Mouse (Mus musculus) embryo, embryonic 10.5 days (tissue): ENCODE data around the gene Wap.

Source experiments
- DNase-seq: peaks from one replicate; pipeline ENCODE4 v3.0.0-alpha.2; 2015; ENCODE audit warnings: low spot score

The Wap gene

GRCm38 (mm10) chr11:6627731-6628130, 10.7 kb downstream of the Wap start:
- no peak for DNase-seq

GRCm38 (mm10) chr11:6626388-6626772, 12.1 kb downstream of the Wap start:
- DNase-seq, result no peak

GRCm38 (mm10) chr11:6625478-6626387, 12.7 kb downstream of the Wap start, which contains the start of gene Tbrg4:
Tbrg4 (minus strand) TSS chr11:6626067.
- DNase-seq, result peak; percentile 96

GRCm38 (mm10) chr11:6624619-6625382, 13.6 kb downstream of the Wap start:
- DNase-seq, result no peak

- DNase-seq, result no peak
These were observed 14.7 kb downstream of the Wap start for GRCm38 (mm10) chr11:6623704-6624103.

GRCm38 (mm10) chr11:6615250-6616205, 22.9 kb downstream of the Wap start:
- no peak for DNase-seq

DNA sequence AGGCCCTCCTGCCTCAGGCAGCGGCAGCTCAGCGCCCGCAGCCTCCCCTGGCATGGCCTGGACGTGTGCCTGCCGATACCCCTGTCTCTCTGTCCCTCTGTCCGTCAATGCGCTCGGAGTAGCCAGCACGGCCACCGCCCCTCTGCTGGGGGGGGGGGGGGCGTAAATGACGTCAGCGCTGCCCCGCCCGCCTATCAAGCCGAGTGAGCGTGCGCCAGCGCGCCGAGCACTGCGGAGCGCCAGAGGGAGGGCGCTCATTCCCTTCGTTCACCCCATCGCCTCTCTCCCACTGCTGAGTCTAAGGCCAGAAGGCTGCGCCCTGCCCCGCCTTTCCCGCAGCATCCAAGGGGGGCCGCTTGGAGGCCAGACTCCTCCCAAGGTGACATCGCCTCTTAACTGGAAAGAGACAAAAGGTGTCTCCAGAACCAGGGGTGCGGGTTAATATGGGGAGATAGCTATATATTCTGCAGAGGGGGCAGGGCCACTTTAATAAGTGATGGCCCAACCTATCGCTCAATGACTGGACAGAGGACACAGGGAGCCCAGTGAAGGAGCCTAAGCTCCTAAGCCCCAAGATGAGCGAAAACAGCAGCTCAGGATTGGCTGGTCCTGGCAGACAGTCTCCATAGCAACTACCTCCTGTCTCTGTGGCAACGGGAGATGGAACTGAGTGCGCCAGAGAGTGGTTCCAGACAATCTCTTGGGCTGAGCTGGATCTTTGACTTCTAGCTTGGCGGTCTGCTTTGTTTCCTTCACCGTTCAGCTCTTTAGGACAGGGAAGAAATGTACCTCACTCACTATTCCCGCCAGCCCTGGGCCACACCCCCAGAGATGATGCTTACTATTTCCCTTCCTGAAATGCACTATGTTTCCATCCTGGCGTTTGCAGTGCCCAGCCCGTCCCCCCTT, 32.7 kb downstream of the Wap start, which contains the start of gene Nacad:
Gene Nacad, minus strand, starts transcription at position 563 of the 909 bp plus-strand sequence.
- peak; percentile 82 for DNase-seq

GRCm38 (mm10) chr11:6605021-6605481, 33.4 kb downstream of the Wap start:
- peak; percentile 26 for DNase-seq

DNA sequence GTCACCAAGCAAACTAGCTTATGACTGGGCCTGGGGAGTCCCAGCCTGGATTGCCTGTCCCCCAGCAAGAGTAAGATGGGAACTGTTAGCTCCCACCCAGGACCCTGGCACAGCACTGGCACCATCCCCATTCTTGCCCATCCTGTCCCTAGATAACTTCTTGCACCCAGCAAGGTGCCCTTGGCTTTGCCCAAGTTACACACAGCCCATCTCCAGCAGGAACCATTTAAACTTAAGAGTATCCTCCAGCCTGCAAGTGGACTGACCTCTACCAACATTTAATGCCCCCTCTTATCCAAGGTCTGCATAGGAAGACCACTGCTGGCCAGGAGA, 33.9 kb downstream of the Wap start:
- no peak for DNase-seq

DNA sequence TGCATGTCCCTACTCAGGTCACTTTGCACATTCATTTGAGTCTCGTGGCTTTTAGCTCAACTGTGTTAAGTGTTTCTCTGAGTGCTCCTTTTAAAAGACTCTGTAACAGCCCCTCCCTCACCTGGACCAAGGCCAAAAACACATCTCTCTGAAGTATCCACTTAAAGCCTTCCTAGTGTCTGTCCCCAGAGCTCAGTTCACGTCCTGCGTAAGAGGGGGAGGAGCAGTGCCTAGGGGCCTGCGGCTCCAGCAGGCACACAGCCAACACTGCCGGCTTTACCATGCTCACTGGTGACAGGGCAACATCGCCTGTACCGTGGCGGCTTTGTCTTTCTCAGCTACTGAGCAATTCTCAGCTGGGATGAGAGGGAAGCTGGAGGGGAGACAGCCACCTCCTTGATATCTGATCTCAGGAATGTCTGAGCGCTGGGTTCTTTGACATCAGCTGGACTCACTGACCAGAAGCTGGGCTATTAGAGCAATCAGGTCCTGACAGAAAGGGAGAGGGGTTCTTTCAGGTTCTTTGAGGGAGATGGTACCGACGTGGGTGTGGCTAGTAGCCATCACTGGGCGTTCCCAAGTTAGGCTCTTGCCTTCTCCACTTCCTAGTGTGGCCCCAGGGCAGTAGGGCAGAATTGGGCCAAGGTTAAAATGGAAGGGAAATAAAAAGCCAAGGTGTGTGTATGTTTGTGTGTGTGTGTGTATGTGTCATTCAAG, 34.4 kb downstream of the Wap start:
- no peak for DNase-seq

DNA sequence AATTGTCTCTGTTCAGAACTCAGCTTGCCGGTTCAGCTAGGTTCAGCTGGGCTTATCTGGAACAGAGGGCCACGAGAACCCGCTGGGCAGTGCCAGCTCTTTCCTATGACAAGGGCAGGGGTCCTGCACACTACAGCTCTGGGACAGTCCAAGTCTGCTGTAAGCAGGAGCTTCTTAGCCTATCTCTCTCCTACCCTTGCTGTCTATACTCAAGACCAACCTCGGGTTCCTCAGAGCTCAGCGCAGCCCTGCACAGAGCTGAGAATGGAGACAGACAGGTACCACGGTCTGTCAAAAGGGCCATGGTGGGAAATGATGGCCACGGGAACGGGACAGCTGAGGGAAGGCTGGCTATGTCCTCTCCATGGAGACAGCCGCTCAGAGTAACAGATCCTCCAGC, 35.2 kb downstream of the Wap start:
- no peak for DNase-seq

DNA sequence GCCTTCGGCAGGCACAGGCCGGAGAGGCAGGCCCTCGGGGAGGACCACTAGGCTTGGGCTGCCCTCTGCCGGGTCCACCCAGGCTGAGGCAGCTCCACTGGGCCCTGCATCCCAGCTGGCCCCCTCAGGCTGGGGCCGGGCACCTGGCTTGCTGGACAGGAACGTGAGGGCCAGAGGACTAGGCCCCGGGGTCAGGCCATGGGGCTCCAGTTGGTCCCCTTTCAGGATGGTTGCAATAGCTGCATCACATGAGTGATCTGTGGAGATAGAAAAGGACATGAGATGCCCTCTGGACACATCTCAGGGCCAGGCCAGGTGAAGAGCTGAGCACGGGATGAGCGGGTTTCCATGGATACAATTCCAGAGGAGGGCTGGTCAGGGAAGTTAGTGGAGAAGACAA, 35.8 kb downstream of the Wap start:
- DNase-seq, result no peak

DNA sequence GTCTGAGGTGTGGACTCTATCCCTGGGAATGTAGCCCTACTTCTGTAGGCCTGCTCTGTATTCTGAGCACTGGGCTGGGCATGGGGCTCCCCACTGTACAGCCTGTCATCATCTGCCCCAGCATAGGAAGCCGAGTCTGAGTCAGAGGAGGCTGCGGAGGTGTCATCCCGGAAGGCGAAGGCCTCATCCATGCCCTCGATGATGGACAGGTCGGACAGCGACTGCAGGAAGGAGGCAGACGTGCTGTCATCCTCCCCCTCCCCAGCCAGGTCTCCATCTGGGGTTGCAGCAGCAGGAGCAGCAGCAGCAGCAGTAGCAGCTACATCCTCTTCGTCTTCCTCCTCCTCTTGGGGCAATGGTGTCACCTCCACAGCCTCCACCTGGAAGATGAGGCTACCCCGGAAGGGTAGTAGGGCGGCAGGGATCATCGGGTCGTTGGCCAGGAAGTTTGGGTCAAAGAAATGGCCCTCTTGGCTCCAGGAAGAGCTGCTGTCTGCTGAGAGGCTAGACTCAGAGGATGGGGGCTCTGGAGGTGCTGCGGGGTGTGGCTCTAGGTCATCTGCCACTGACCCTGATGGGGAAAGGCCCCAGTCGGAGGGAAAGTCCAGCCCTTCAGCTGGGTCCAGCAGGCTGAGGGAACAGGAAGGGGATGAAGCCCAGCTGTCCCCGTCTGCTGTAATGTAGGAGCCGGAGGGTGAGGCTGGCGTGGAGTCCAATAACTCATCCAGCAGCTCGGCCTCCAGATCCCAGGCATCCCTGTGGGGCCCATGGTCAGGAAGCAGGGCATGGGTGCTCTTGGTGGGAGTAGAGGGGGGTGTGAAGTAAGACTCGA, 36.6 kb downstream of the Wap start:
- no peak for DNase-seq

- DNase-seq, result no peak
These were observed 38.0 kb downstream of the Wap start for GRCm38 (mm10) chr11:6600284-6600944.

GRCm38 (mm10) chr11:6599831-6600230, 38.6 kb downstream of the Wap start:
- no peak for DNase-seq

GRCm38 (mm10) chr11:6599011-6599681, 39.3 kb downstream of the Wap start:
- peak; percentile 40 for DNase-seq

DNA sequence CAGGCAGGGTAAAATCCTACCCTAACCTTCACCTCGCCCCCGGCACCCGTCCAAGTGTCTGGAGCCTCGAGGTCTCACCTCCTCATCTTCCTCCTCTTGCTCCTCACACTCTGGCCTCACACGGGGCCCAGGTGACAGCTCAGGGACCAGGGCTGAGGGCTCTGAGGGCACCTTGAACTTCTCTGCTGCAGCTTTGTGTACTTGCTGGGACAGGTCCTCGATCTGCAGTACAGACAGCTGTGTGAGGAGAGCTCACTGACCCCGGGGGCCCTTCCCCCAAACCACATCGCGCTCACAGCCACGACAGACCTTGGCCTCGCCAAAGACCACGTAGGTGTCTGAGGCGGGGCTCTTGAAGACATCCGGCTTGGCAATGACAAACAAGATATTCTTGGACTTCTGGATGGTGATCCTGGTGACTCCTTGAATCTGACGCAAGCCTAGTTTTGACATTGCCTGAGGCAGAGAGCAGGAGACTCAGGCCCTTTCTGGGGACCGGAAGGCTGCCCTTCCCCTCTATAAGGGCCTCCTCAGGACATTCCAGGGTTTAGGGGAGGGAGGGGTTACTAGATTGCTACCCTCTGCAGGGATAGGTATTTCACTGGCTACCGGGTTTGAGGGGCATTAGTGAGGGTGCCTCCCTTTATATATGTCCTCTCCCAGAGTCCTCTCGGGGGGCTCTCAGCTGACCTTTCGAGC, 40.1 kb downstream of the Wap start:
- DNase-seq, result no peak
